Mouse (Mus musculus): ENCODE measurements at regions not wholly inside any gene's neighbourhood (a gene's known extent, or its start where the extent isn't known, plus 50 kb on each side); places are given as distances from the start of the nearest gene placed in this dataset.

DNA sequence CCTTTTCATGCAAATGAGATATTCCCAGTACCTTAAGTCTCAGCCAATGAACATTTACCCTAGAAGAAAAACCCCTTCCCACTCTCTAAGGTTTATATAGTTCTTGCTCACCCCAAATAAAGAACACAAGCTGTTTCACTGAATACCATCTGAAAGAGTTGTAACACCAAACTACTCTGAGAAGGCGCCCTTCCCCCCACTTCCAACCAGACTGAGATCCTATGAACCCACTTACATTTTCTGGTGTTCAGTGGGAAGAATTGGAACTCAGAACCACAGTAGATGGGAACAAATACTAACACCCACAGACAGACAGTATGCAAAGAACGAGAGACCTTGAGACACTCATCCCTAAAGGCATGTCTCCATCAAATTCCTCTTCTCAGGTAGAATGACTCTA, 65.4 kb upstream of the Smlr1 start:
- Histone ChIP-seq H3K4me1 (ENCODE audit: insufficient read depth, low read depth, low read length) (no peaks in the 10 kb centered on the region), H3K9me3 (ENCODE audit: low read length) (no peaks in the 10 kb centered on the region), H3K27ac (ENCODE audit: low read length) (no peak overlapping the region), H3K9ac (replicated peaks; ENCODE audit: low read depth) (no peak overlapping the region), H3K4me2 (replicated peaks; ENCODE audit: low read depth, low read length) (no peak overlapping the region), H3K27me3 (replicated peaks; ENCODE audit: insufficient read depth, low read length) (no peaks in the 10 kb centered on the region), H3K4me3 (ENCODE audit: low read depth, low read length) (no peak overlapping the region), H3K36me3 (ENCODE audit: insufficient read depth, low read length) (no peaks in the 10 kb centered on the region)
- TF ChIP-seq CTCF (IDR thresholded peaks at IDR 0.05) (no peak), EP300 (IDR thresholded peaks at IDR 0.05) (no peak)
- DNase-seq (ENCODE audit: low spot score) (no peak), ATAC-seq (no peak)
- WGBS, result 84% methylated on average over 2 of the region's 2 CpGs

DNA sequence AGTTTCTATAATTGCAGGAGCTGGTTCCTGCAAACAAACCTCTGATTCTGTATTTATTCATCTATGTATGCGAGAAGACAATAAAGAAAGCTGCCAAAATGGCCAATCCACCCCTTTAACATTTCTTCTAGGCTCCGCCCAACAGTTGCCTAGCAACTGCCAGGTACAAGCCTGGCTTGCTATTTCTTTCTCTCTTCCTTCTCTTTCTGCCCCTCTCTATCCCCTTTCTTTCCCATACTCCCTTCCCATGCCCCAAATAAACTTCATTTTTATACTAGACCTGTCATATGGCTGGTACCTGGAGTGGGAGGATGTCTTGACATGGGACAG, 53.2 kb upstream of the Smlr1 start:
- Histone ChIP-seq H3K27ac (ENCODE audit: low read length) (no peak overlapping the region), H3K9ac (replicated peaks; ENCODE audit: low read depth) (no peak overlapping the region), H3K4me3 (ENCODE audit: low read depth, low read length) (no peak overlapping the region), H3K4me2 (replicated peaks; ENCODE audit: low read depth, low read length) (no peak overlapping the region), H3K4me1 (ENCODE audit: insufficient read depth, low read depth, low read length) (no peaks in the 10 kb centered on the region), H3K36me3 (ENCODE audit: insufficient read depth, low read length) (no peaks in the 10 kb centered on the region), H3K27me3 (replicated peaks; ENCODE audit: insufficient read depth, low read length) (no peaks in the 10 kb centered on the region), H3K9me3 (ENCODE audit: low read length) (no peaks in the 10 kb centered on the region)
- DNase-seq (ENCODE audit: low spot score), result no peak
- TF ChIP-seq CTCF (IDR thresholded peaks at IDR 0.05) (no peak), EP300 (IDR thresholded peaks at IDR 0.05) (no peak)
- WGBS, result 97% methylated on average over 2 of the region's 2 CpGs
- no peak for ATAC-seq

DNA sequence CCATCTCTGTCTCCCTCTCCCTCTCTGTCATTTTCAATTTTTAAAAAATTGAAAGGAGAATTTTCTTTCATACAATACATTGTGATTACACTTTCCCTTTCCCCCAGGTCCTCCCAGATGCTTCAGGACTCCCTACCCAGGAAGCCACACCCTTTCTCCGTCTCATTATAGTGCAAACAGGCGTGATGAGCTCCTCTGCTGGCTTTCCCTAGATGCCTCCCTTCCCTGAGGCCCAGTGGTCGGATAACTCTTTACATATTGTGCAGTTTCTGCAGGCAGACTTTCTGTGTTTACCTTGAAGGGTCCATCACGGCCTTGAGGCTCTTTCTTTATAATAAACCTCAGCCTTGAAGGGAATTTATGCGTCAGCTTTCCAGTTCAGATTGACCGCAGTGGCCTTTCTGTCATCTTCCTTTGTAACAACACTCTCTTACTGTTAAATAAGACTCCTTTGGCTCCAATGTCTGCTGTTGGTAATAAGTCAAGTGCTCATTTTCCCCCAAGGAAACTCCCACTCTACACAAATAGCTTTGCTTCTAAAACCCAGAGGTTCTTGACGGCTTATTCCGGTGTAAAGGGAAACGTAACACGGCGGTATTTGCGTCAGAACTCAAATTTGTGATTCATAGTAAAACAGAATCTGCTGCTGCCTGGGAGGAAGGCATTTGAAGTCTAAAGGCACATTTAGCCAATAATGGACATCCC, 52.7 kb upstream of the Smlr1 start:
- ATAC-seq, result no peak
- no peak overlapping the region for H3K4me3 ChIP-seq (ENCODE audit: low read depth, low read length)

More for the DNA sequence above, 52.7 kb upstream of the Smlr1 start:
- TF ChIP-seq CTCF (IDR thresholded peaks at IDR 0.05), result no peak
- TF ChIP-seq EP300 (IDR thresholded peaks at IDR 0.05), result no peak
- H3K9me3 ChIP-seq (ENCODE audit: low read length), result no peaks in the 10 kb centered on the region
- no peaks in the 10 kb centered on the region for H3K4me1 ChIP-seq (ENCODE audit: insufficient read depth, low read depth, low read length)
- WGBS, result 60% methylated on average over 12 of the region's 12 CpGs
- DNase-seq (ENCODE audit: low spot score), result no peak
- no peaks in the 10 kb centered on the region for H3K27me3 ChIP-seq (replicated peaks; ENCODE audit: insufficient read depth, low read length)
- H3K4me2 ChIP-seq (replicated peaks; ENCODE audit: low read depth, low read length), result no peak overlapping the region
- no peak overlapping the region for H3K9ac ChIP-seq (replicated peaks; ENCODE audit: low read depth)
- H3K36me3 ChIP-seq (ENCODE audit: insufficient read depth, low read length), result no peaks in the 10 kb centered on the region
- H3K27ac ChIP-seq (ENCODE audit: low read length), result no peak overlapping the region
